Mouse (Mus musculus) cerebellum, postnatal 36 days (tissue): ENCODE results near the gene Ccdc40.

Source experiments
- DNase-seq, 2 experiments: peaks; one replicate each; pipeline ENCODE4 v3.0.0; 2021 to 2022; ENCODE audit warnings: mixed read lengths in 2 of 2

Gene Ccdc40

DNA sequence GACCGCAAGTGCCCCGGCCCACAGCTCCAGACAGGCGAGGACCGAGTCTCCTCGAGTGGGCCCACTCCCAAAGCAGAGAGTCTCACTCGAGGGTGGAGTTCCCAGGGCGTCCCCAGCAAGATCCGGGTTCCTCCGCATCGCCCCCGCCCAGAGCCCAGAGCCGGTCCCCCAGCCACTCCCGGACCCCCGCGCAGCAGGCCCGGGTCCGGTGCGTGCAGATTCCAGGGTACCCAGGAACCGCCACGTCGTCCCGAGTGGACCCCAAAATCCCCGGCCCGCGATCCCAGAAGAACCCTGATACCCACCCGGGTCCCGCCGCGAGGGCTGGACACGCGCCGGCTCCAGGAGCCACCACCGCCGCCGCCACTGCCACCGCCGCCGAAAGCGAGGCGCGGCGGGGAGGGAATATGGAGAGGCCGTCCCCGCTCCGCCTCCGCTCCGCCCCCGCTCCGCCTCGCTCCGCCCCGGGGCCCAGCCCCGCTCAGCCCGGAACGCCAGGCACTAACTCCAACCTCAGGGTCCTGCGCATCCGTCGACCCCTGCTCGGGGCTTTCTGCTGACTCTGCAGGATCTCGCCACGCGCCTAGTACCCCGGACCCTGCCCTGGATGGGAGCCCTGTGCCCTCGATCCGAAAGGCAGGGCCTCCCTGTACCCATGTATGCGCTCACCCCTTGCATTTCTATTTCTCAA lies at the start of gene Ccdc40, which contains the start of gene Tbc1d16:
Gene Ccdc40 (plus strand): TSS at position 482 of the 691 bp plus-strand sequence.
Gene Tbc1d16 (minus strand): TSS at position 409 of the 691 bp plus-strand sequence.
- DNase-seq = peak; percentile 63 to 73

DNA sequence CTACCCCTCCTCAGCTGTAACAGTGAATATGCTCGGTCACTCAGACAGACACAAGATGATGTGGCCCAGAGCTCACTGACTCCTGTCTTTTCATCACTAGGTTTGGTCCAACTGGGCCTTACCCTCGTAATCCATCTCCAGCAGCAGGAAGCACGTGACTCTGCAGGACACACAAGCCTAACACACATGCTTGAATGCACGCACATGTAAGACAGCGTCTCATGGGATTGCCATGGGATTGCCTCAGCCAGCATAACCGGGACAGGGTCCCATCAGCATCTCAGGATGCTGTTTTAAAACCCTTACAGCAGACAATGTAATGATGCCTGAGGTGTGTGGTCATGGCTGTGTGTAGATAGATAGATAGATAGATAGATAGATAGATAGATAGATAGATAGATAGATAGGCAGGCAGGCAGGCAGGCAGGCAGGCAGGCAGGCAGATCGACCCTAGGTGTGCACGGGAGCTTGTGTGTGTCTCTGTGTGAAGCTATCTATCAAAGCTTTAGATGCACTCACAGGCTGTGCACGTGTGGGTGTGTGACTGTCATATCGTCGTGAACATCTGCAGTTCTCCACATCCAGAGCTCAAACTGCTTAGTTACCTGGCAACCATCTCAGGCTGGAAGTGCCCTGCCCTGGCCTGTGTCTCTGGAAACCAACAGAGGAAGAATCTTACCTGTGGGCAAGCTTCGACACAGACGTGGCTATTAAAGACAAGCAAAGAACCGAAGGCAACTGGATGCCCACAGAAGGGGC lies 47.4 kb upstream of the Ccdc40 start:
- no peak for DNase-seq

DNA sequence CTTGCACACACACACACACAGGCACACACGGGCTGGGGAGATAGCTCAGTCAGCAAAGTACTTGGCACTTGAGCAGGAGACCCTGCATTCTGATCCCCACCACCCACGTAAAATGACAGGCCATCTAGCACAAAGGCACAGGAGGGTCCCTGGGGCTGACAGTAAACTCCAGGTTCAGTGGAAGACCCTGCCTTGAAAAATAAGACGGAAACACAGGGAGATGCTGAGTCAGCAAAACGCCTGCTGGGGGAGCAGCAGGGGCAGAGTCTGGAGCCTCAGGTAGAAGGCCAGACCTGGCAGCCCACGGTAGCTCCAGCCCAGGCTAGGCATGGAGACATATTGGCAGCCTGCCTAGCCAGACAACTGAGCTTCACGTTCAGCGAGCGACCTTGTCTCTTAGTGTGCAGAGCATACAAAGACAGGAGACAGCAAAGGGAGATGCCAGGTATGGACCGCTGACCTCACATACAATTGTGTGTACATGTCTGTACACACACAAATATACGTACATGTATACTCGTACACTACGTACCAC lies 46.4 kb upstream of the Ccdc40 start:
- no peak for DNase-seq

DNA sequence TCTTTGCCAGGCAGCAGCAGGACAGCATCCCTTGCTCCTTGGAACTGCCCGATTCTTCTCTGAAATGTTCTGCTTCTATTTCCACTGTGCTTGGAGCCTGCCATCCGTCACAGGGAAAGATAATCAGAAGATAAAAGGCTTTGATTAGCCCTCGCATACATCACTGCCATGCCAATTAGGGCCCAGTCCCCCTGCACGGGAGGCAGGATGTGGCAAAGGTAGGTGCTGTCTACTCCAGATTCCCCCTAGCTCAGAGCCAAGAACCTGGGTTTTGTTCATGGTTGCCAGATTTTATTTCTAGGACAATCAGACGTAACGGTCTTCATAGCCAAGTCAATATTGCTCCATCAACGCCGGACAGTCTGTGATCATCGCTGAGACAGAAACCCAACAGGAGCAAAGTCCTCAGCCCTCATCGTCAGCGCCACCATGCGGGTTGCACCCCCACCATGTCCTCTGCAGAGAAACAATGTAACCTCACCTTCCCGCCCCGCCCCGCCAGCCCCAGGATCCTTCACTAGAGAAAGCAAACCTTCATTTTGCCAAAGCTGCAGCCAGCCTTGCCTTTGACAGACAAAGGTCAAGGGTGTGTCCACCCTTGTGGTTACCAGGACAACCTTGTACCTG lies 44.6 kb upstream of the Ccdc40 start:
- DNase-seq = no peak

DNA sequence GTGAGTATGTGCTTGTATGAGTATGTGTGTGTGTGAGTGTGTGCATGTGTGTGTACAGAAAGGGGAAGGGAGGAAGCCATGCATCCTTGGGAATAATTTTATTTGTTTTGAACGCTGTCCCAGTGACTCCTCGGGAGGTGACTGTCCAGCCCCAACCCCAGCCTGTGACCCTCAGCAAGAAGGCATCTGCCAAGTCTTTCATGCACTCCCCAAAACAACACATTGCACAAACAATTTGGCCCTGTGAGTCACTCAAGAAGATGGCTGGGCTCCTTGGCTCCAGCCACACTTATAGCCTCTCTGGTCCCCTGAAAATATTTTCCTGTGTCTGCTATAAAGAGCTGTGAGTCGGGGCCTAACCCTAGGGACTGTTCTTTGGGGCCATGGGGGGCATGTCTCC lies 42.0 kb upstream of the Ccdc40 start:
- DNase-seq = no peak

DNA sequence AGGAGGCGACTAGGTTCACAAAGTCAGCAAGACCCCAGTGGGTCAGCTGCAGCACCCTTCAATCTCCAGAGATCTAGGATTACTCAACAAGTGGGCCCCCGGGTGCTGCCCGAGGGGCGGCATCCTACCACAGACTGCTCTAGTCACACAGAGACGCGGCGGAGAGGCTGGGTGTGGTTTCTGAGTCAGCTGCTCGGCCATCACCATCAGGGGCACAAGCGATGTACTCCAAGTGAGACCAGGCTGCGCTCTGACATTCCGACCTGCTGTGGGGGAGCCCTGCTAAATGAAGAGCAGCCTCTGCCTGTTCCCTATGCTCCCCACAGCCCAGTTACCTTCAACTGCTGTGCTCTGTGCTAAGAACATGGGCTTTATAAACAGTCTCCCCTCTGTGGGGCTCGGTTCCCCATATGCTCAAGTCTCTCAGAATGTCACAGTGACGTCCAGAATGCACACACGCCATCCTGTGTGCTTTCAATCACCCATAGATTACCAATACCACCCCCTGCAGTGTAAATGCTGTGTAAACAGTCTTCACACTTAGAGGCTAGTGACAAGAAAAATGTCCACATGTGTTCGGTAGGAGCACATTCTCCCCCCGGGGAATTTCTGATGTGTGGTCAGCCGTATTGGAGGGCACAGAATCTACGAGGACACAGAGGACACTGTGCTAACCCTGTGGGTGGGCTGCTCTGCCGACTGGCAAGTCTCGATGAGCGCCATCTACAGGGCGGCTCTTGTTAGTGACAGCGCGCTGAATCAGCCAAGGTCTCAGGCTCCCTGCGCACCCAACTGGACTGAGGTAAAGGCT lies 41.2 kb upstream of the Ccdc40 start:
- DNase-seq = peak; percentile 76

DNA sequence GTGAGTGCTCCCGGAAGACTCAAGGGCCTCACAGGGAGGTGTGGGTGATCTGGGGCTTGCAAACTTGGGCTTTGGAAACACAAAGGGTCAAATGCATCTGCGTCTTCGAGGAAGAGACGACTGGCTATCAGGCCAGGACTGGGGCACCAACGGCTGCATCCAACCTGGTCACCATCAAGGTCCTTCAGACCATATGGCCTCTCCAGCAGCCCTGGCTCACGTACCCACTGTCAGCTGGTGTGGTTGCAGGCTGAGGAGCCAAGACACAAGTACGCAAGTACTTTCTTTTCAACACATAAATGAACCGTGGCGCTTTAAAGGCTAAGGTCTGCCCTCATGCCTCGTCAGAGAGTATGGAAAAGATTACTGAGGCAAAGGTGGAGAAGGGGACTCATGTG lies 40.6 kb upstream of the Ccdc40 start:
- DNase-seq = peak in 1 of 2 experiments; percentile 58

DNA sequence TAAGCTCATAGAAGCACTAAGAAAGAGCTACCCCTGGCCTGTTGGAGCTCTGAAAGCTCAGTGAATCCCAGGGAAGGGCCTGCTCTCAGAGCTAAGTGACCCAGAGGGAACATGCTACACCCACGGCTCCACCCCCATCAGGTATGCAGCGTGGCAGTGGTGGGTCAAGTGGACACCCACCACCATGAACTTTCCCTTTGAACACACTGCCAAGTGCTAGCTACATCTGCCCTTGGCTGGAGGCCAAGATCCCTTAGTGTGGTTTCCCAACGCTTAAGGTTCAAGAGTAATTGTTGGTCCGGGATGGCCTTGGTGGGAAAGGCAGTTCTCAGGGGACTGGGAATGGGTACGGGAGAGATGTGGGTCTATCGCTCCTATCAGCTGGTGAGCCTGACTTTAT lies 40.0 kb upstream of the Ccdc40 start:
- DNase-seq = no peak

DNA sequence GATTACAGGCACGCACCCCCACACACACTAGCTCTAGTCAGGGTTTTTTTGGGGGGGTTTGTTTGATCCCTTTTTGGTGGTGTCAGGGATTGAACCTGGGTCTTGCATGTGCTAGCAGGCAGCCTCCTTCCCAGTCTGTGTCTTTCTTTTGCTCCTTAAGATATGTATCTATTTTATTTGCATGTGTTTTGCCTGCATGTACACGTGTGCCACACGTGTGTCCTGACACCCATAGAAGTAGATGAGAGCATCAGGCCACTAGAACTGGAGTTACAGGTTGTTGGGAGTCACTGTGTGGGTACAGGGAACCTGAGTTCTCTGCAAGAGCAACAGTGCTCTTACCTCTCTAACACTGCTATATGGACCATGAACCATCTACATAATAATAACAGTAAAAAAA lies 39.1 kb upstream of the Ccdc40 start:
- DNase-seq = no peak

DNA sequence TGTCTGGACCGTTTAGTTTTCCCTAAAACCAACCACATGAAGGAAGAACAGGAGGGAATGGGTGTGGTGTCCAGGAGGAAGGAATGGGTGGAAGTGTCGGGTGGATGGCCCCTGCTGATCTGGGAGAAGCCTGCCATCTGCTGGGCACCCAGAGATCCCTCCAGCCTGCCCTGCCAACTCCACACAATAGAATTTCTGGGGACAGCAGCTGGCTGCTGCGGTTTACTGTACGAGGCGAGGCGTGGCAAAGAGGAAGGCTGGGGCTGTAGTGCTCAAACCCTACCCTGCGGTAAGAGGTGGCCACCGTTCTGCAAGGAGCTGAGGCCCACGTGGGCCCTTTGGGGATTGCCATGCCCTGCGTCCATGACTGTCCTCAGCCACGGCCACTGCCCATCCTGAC lies 37.9 kb upstream of the Ccdc40 start:
- DNase-seq = peak; percentile 70 to 74

DNA sequence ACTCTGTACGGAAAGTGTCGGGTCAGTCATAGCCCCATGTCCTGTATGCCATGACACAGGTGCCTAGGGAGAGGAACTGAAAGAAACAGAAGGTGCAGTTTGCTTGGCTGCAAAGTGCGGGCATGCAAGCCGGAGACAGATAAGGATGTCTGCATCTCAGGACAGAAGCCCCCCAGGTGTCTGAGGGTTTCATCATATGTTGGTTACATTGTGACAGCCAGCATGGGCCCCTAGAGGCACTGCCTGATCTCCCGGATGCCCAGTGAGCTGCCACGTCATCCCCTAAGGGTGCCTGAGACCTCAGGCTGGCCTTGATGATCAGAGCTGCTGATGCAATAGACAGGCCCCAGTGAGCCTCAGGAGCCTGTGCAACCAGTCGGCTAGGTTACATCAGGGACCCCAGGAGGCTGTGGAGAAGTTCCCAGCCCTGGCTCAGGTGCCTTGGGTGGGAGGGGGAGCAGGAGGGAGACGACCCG lies 36.7 kb upstream of the Ccdc40 start:
- no peak for DNase-seq

DNA sequence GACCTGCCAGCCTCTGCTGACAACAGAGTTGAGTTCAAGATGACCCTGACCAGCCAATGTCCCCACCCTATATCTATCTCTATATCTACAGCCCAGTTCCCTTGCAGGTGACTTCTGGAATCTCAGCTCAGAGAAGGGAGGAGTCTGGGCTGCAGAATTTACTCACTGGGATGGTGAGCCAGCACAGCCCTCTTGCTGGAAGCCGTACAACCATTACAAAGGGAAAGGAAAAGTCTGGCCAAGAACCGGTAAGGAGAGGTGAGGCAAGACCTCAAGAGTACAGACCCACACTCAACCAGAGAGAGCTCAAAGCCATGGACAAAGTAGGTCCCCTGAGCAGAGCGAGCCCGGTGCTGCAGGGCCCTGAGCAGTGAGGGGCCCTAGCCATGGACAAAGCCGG lies 36.2 kb upstream of the Ccdc40 start:
- no peak for DNase-seq

DNA sequence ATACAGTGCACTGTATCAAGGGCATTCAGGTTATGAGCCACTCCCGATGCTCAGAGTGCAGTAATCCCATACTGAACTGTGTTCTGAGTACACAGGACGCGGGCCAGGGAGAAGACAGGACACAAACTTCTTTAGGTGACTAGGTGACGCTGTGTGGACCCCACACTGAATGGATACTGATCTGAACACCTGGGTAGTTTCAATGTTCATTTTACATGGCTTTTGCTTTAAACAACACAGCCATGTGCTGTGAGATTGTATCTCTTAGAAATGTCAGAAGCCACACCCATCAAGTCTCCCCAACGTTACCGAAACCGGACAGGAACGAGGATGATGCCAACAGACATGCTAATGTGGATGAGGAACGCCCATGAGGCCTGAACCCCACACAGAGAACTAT lies 35.8 kb upstream of the Ccdc40 start:
- DNase-seq = no peak

DNA sequence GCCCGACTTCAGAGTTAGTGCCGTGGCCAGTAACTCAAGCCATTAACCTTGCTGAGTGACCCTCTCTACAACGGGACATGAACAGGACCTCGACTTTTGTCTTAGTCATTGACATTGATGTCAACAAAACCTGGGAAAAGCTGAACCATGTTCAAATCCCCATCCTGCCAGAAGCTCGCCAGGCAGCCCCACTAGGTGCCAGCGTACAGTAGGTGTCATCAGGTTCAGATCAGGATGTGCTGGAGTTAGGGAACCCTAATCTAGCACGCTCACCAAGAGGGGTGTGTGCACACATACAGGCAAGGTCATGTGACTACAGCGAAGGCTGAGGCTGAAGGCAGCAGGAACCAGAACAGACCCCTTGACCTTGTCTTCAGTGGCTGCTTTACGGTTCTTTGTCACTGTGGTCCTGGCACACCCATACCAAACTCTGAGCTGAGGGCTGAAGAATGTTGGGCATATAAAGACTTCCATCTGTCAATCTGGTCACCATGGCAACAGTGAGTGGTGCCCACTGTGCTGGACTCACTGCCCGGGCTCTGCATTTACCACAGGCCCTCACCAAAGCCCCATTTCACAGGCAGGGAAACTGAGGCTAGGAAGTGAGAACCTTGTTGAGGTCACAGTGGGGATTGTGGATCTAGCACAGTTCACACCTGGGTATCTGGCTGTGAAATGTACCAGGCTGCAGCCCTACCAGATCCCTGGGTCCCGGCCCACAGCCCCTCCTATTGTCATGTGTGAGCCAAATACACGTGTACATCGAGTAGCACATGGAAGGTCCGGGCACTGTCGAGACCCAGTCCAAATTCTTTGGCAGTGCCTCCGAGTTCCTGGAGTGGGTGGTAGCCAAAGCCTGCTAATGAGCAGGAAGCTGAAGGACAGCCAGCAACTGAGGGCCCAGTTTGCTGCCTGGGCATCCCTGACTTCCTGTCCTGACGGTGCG lies 30.5 kb upstream of the Ccdc40 start:
- DNase-seq = peak; percentile 81 to 83

DNA sequence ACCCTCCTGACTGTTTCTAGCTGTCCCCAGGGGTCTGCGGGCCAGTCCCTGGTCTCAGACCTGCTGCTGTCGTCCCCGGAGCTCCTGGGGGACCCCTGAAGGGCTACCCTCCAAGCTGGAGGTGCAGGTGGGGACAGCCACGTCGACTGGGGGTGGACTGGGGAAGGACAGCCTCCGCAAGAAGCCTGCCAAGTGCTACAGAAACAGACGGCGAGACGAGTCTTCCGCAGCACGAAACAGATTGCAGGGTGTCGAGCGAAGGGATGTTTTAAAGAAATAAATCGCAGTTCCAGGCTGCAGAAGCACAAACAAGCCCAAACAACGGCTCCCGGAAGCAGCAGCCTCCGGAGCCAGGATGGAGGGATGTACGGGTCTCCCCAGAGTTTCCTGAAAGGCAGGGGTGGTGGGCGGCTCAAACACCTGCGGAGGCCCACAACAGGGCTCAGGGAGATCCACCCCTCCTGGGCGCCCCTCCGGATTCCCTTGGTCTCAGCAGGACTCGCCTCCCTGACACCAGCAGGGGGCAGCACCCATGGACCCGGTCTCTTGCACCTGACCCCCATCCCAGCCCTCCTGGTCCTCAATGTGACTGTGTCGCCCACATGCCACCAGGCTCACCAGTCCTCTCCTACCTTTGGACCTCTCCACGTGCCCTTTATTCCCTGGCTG lies 29.7 kb upstream of the Ccdc40 start:
- DNase-seq = peak; percentile 80 to 83

DNA sequence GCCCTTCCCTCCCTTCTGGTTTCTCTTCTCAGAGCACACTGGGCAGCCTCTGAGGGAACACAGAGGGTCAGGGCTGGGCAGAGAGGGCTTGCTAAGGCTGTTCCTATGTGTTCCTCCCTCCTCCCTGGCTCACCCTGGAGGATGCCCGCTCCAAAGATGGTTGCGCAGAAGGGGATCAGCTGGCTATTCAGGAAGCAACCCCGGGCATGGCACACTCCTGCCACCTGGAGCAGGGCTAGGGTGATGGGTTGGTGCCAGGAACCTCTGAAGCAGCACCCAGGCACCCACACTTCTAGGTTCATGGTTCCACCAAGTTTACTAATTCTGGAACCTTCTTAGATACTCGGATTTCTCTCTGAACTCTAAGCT lies 29.2 kb upstream of the Ccdc40 start:
- DNase-seq = peak; percentile 32 to 42

DNA sequence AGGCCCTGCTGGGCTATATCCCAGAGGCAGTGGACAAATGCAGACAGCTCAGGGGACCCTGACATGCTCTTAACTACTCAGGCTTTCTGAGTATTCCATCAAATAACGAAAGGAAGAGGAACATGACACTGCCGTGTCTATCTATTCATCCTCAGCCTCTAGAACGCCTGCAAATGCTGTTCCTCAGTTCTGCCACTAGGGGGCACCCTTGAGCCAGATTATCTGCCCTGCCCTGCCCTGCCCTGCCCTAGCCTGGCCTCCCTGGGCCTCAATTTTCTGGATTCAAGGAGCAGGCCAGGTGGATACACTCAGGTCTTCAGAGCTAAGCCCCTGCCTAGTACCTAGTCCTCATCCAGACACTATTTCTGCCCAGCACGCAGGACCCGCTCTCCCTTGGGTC lies 24.9 kb upstream of the Ccdc40 start:
- peak; percentile 51 to 55 for DNase-seq

DNA sequence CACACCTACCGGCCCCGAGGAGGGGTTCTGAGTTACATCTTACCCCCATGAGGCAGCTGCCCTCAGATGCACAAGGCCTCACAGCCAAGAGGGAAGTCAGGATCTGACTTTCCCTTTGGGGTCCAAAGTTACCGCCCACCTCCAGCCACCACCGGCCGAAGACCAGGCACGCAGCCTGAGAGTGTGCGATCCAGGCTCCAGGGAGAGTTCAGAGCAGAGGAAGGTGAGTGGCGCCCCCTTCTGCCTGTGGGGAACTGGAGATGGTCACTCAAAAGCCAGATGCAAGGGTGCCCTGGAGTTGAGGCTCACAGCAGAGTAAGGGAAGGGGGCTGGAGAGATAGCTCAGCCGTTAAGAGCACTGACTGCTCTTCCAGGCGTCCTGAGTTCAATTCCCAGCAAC lies 22.6 kb upstream of the Ccdc40 start:
- no peak for DNase-seq

DNA sequence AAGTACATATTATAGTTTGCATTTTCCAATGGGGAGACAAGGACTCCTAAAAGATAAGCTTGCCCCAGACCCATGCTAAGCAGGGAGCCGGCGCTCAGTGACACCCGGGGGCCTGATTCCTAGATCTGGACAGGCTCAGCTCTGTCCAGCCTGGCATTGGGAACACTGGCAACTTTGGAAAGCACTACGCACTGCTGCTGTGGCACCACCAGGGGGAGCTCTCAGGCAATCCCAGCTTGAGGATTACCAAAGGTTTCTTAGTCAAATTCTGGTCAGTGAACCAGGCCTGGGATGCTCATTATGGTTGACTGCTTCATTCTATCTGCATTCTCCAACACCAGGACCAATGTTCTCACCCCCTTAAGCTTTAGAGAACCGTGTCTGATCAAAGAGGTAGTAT lies 21.8 kb upstream of the Ccdc40 start:
- peak; percentile 84 to 89 for DNase-seq

DNA sequence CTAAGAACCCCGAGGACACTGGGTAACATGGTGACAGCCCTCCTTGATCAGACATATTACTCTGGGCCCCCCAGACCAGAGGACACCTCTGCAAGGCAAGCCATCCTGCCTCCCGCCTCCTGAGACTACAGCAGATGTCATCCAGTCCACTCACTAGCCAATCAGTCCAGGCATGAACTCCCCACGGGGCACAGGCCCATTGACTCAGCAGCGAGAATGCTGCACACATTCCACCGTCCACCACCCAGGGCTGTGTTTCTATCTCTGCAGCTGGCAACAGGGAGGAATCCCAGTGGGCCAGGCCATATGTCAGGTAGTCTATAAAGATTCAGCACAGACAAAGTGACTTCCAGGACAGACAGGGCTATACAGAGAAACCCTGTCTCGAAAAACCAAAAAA lies 20.4 kb upstream of the Ccdc40 start:
- no peak for DNase-seq

DNA sequence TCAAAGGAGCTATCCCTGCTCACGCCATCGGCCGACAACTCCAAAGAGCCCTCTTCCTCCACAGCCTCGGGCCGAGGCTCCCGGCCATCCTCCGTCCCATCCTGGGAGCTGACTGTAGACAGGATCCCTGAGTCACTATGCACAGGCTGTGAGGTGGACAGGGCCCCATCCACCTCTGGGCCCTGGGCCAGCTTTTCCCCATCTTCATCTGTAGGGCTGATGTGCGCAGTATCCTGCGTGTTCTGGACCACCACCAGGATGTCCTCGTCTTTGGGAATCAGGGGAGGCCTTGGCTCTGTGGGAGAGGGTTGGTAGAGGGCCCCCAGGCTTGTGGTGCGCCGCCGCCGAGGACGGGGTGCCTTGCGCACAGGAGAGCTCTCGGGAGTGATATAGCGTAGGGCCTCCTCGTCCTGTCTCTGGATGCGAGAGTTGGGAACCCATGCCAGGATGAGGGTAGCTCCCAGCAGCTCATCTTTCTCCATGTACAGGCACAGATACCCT lies 19.5 kb upstream of the Ccdc40 start:
- DNase-seq = no peak
